Mouse (Mus musculus) adrenal gland, postnatal 25 days (tissue): ENCODE data around the gene Rplp0. TPM values are rescaled to one million over a fixed set of nuclear protein-coding genes. Genes with fewer than 3 reads are reported as not detected.

Source experiments
- DNase-seq: peaks from one replicate; pipeline ENCODE4 v3.0.0; 2021; ENCODE audit warnings: mixed read lengths
- total RNA-seq: library from RNA; stranded (reverse); gene quantifications from 2 replicates; pipeline ENCODE4 v1.2.3, GENCODE M21; 2021

Gene Rplp0
- total RNA-seq, 1 experiment from 2014 or later, result 743 TPM

GRCm38 (mm10) chr5:115526456-115527202 is 32.6 kb upstream of the Rplp0 start:
- no peak for DNase-seq

GRCm38 (mm10) chr5:115528128-115528527 is 31.1 kb upstream of the Rplp0 start:
- DNase-seq, result no peak

GRCm38 (mm10) chr5:115529364-115529741 is 29.9 kb upstream of the Rplp0 start:
- DNase-seq, result no peak

- DNase-seq, result no peak
Observed at GRCm38 (mm10) chr5:115529742-115530446, 29.4 kb upstream of the Rplp0 start.

- DNase-seq, result no peak
Observed at GRCm38 (mm10) chr5:115530447-115530809, 28.8 kb upstream of the Rplp0 start.

- DNase-seq, result peak; percentile 78
Observed at GRCm38 (mm10) chr5:115531671-115532270, 27.5 kb upstream of the Rplp0 start.

- DNase-seq, result peak; percentile 59
Observed at GRCm38 (mm10) chr5:115534290-115534731, 25.0 kb upstream of the Rplp0 start.

GRCm38 (mm10) chr5:115534856-115535255 is 24.4 kb upstream of the Rplp0 start:
- no peak for DNase-seq

- DNase-seq, result no peak
Observed at GRCm38 (mm10) chr5:115535635-115536034, 23.6 kb upstream of the Rplp0 start.

- DNase-seq, result no peak
Observed at GRCm38 (mm10) chr5:115538017-115538692, 21.1 kb upstream of the Rplp0 start.

- DNase-seq, result peak; percentile 93
Observed at GRCm38 (mm10) chr5:115538693-115539043, 20.6 kb upstream of the Rplp0 start.

- DNase-seq, result no peak
Observed at GRCm38 (mm10) chr5:115542635-115543384, 16.5 kb upstream of the Rplp0 start.

- DNase-seq, result peak; percentile 71
Observed at GRCm38 (mm10) chr5:115543509-115544253, 15.6 kb upstream of the Rplp0 start.

GRCm38 (mm10) chr5:115544655-115545185 is 14.5 kb upstream of the Rplp0 start:
- no peak for DNase-seq

GRCm38 (mm10) chr5:115545636-115546035 is 13.6 kb upstream of the Rplp0 start:
- DNase-seq, result no peak

GRCm38 (mm10) chr5:115546536-115546935 is 12.7 kb upstream of the Rplp0 start:
- DNase-seq, result no peak

- no peak for DNase-seq
Observed at GRCm38 (mm10) chr5:115547014-115547413, 12.3 kb upstream of the Rplp0 start.

- no peak for DNase-seq
Observed at GRCm38 (mm10) chr5:115547421-115547820, 11.8 kb upstream of the Rplp0 start.

GRCm38 (mm10) chr5:115548501-115549285 is 10.6 kb upstream of the Rplp0 start:
- no peak for DNase-seq

GRCm38 (mm10) chr5:115550482-115551005 is 8.7 kb upstream of the Rplp0 start:
- no peak for DNase-seq
